Mouse (Mus musculus): ENCODE measurements at regions not wholly inside any gene's neighbourhood (a gene's known extent, or its start where the extent isn't known, plus 50 kb on each side); places are given as distances from the start of the nearest gene placed in this dataset.

DNA sequence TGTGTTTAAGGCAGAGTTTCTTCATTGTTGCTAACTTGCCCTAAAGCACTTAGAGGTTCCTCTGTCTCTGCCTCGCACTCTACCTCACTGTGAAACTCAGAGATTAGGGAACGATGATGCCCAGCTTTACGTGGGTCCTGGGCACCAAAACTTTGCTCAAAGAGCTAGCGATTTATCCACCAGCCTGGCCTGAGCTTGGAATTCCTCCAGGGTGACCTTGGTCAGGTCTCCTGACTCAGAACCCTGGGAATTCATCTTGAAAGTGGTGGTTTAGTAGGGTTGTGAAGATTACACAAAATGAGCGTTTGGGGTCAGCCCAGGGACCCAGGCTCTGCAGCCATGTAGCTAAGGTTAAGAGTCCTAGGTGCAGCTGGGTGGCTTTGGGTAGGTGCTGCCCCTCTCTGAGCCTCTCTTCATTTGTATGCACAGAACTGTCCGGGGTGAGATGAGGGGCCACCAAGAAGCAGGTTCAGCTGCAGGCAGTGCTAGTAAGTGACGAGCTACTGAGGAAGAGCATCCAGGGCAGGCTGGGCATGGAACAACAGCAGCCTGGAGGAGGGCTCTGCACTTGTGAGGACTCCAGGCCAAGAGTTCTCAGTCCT is 62.4 kb upstream of the Trp53i11 start:
- DNase-seq (no peak), ATAC-seq (ENCODE audit: insufficient read depth) (no peak)
- 83% methylated on average over 7 of the region's 7 CpGs for WGBS
- Histone ChIP-seq H3K4me2 (no peak overlapping the region), H3K4me1 (ENCODE audit: insufficient read depth) (peaks cover 8% of the 10 kb centered on the region; the same call in 1 of the 2 replicates), H3K36me3 (ENCODE audit: insufficient read depth) (no peaks in the 10 kb centered on the region), H3K4me3 (ENCODE audit: low read depth, low read length) (no peak overlapping the region), H3K27me3 (ENCODE audit: insufficient read depth, low read length) (no peaks in the 10 kb centered on the region), H3K9me3 (ENCODE audit: low read depth, low read length) (no peaks in the 10 kb centered on the region), H3K27ac (ENCODE audit: low read depth) (no peak overlapping the region), H3K9ac (no peak overlapping the region)
- TF ChIP-seq CTCF (IDR thresholded peaks at IDR 0.05; ENCODE audit: low read depth), result no peak

DNA sequence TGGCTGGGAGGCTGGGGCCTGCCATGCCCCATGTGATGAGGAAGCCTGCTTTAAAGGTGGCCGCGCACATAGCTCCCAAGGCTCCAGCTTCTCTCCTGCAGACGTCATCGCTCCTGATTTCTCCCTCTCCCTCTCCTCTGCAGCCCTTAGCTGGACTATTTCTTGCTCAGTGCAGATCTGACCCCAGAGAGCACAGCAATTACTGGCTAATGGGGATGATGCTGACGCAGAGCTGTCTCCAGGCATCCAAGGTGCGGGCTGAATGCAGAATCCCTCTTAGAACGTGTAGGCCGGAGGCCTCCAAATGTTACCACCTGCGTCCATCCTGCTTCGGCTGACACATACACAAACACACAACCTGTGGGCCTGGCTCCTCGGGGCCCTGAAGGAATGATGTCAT is 63.5 kb upstream of the Trp53i11 start:
- ATAC-seq (ENCODE audit: insufficient read depth) (no peak), DNase-seq (no peak)
- no peak overlapping the region for H3K27ac ChIP-seq (ENCODE audit: low read depth)
- WGBS, result 74% methylated on average over 11 of the region's 11 CpGs
- H3K27me3 ChIP-seq (ENCODE audit: insufficient read depth, low read length), result no peaks in the 10 kb centered on the region
- no peaks in the 10 kb centered on the region for H3K36me3 ChIP-seq (ENCODE audit: insufficient read depth)
- no peak overlapping the region for H3K4me2 ChIP-seq
- H3K4me1 ChIP-seq (ENCODE audit: insufficient read depth), result peaks cover 8% of the 10 kb centered on the region; the same call in 1 of the 2 replicates
- no peak overlapping the region for H3K4me3 ChIP-seq (ENCODE audit: low read depth, low read length)
- H3K9me3 ChIP-seq (ENCODE audit: low read depth, low read length), result no peaks in the 10 kb centered on the region
- TF ChIP-seq CTCF (IDR thresholded peaks at IDR 0.05; ENCODE audit: low read depth), result no peak
- H3K9ac ChIP-seq, result no peak overlapping the region

GRCm38 (mm10) chr2:93120386-93120785 is 67.0 kb upstream of the Trp53i11 start:
- Histone ChIP-seq H3K4me1 (ENCODE audit: insufficient read depth) (no peaks in the 10 kb centered on the region), H3K27ac (ENCODE audit: low read depth) (no peak overlapping the region), H3K9ac (no peak overlapping the region), H3K36me3 (ENCODE audit: insufficient read depth) (no peaks in the 10 kb centered on the region), H3K4me3 (ENCODE audit: low read depth, low read length) (no peak overlapping the region), H3K4me2 (no peak overlapping the region), H3K27me3 (ENCODE audit: insufficient read depth, low read length) (no peaks in the 10 kb centered on the region), H3K9me3 (ENCODE audit: low read depth, low read length) (no peaks in the 10 kb centered on the region)
- WGBS, result 71% methylated on average over 13 of the region's 13 CpGs
- DNase-seq (no peak), ATAC-seq (ENCODE audit: insufficient read depth) (no peak)
- TF ChIP-seq CTCF (IDR thresholded peaks at IDR 0.05; ENCODE audit: low read depth), result no peak

GRCm38 (mm10) chr2:93119001-93119400 is 68.3 kb upstream of the Trp53i11 start:
- DNase-seq (no peak), ATAC-seq (ENCODE audit: insufficient read depth) (no peak)
- no peaks in the 10 kb centered on the region for H3K4me1 ChIP-seq (ENCODE audit: insufficient read depth)
- H3K4me2 ChIP-seq, result no peak overlapping the region
- no peak overlapping the region for H3K27ac ChIP-seq (ENCODE audit: low read depth)
- no peak for TF ChIP-seq CTCF (IDR thresholded peaks at IDR 0.05; ENCODE audit: low read depth)
- H3K27me3 ChIP-seq (ENCODE audit: insufficient read depth, low read length), result no peaks in the 10 kb centered on the region
- WGBS, result 70% methylated on average over 8 of the region's 8 CpGs
- no peaks in the 10 kb centered on the region for H3K9me3 ChIP-seq (ENCODE audit: low read depth, low read length)
- H3K36me3 ChIP-seq (ENCODE audit: insufficient read depth), result no peaks in the 10 kb centered on the region
- no peak overlapping the region for H3K9ac ChIP-seq
- H3K4me3 ChIP-seq (ENCODE audit: low read depth, low read length), result no peak overlapping the region

DNA sequence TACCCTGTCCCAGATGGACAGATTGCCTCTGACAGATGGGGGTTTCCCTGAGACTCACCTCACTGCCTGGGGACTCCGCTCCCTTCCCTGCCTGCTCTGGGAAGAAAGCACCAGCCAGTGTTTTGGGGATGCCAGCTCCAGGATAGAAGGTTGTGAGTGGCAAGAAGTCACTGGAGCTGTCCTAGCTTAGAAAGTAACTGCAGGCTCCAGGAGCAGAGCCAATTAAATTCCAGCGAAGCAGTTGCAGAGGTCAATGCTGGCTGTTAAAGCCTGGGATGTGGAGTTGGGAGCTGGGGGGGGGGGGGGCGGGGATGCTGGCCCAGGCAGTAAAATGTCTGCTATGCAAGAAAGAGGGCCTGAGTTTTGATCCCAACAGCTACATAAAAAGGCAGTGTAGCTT is 69.3 kb upstream of the Prdm11 start:
- Histone ChIP-seq H3K9ac (no peak overlapping the region), H3K27me3 (ENCODE audit: insufficient read depth, low read length) (no peaks in the 10 kb centered on the region), H3K9me3 (ENCODE audit: low read depth, low read length) (no peaks in the 10 kb centered on the region), H3K4me3 (ENCODE audit: low read depth, low read length) (no peak overlapping the region), H3K4me1 (ENCODE audit: insufficient read depth) (no peaks in the 10 kb centered on the region), H3K36me3 (ENCODE audit: insufficient read depth) (no peaks in the 10 kb centered on the region), H3K4me2 (no peak overlapping the region), H3K27ac (ENCODE audit: low read depth) (no peak overlapping the region)
- WGBS, result 52% methylated on average over 3 of the region's 3 CpGs
- TF ChIP-seq CTCF (IDR thresholded peaks at IDR 0.05; ENCODE audit: low read depth), result no peak
- no peak for ATAC-seq (ENCODE audit: insufficient read depth)
- peak; percentile 57 for DNase-seq

GRCm38 (mm10) chr2:93113929-93114328 is 68.0 kb upstream of the Prdm11 start:
- Histone ChIP-seq H3K4me3 (ENCODE audit: low read depth, low read length) (no peak overlapping the region), H3K4me1 (ENCODE audit: insufficient read depth) (no peaks in the 10 kb centered on the region), H3K9me3 (ENCODE audit: low read depth, low read length) (no peaks in the 10 kb centered on the region), H3K9ac (no peak overlapping the region), H3K27ac (ENCODE audit: low read depth) (no peak overlapping the region), H3K36me3 (ENCODE audit: insufficient read depth) (no peaks in the 10 kb centered on the region), H3K4me2 (no peak overlapping the region), H3K27me3 (ENCODE audit: insufficient read depth, low read length) (no peaks in the 10 kb centered on the region)
- TF ChIP-seq CTCF (IDR thresholded peaks at IDR 0.05; ENCODE audit: low read depth), result no peak
- no peak for ATAC-seq (ENCODE audit: insufficient read depth)
- no peak for DNase-seq
- 74% methylated on average over 7 of the region's 7 CpGs for WGBS

DNA sequence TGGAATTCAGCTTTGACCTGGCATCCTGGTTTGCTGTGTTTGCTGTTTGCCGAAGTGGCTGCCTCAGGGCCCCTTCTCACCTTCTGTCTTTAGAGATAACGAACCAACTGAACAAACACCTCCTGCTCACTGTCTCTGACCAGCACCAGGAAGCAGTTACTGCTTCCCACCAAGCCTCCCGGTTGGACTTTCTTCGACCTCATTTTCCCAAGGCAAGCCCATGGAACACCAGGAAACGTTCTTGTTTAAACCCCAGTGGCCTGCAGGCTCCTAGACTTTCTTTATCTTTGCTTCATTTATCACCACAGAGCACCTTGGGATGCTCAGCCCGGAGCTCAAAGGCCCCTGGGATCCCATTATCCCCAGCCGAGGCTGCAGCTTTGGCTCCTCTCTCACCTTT is 66.4 kb upstream of the Prdm11 start:
- H3K4me1 ChIP-seq (ENCODE audit: insufficient read depth), result no peaks in the 10 kb centered on the region
- no peak for TF ChIP-seq CTCF (IDR thresholded peaks at IDR 0.05; ENCODE audit: low read depth)
- ATAC-seq (ENCODE audit: insufficient read depth) (no peak), DNase-seq (no peak)
- H3K36me3 ChIP-seq (ENCODE audit: insufficient read depth), result no peaks in the 10 kb centered on the region
- no peak overlapping the region for H3K4me2 ChIP-seq
- H3K4me3 ChIP-seq (ENCODE audit: low read depth, low read length), result no peak overlapping the region
- H3K9me3 ChIP-seq (ENCODE audit: low read depth, low read length), result no peaks in the 10 kb centered on the region
- H3K9ac ChIP-seq, result no peak overlapping the region
- no peak overlapping the region for H3K27ac ChIP-seq (ENCODE audit: low read depth)
- no peaks in the 10 kb centered on the region for H3K27me3 ChIP-seq (ENCODE audit: insufficient read depth, low read length)
- 9% methylated on average over 7 of the region's 7 CpGs for WGBS

DNA sequence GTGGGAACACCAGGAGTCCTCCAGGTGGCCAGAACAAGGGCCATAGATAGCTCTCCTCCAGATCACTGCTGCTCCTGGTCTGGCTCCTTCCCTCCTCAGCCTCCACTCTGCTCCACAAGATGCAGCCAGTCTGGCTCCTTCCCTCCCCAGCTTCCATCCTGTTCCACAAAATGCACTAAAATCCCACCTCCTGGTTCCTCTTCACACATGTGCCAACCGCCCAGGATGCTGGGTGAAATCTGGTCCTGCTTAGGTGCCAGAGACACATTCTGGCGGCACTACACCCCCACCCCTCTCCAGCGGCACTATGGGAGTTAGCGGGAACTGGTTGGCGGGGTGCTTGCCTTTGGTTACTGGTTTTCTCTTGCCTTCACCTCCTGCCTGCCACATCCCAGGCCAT is 64.9 kb upstream of the Prdm11 start:
- no peak overlapping the region for H3K9ac ChIP-seq
- H3K36me3 ChIP-seq (ENCODE audit: insufficient read depth), result no peaks in the 10 kb centered on the region
- H3K4me3 ChIP-seq (ENCODE audit: low read depth, low read length), result no peak overlapping the region
- TF ChIP-seq CTCF (IDR thresholded peaks at IDR 0.05; ENCODE audit: low read depth), result no peak
- DNase-seq (no peak), ATAC-seq (ENCODE audit: insufficient read depth) (no peak)
- no peaks in the 10 kb centered on the region for H3K27me3 ChIP-seq (ENCODE audit: insufficient read depth, low read length)
- H3K4me2 ChIP-seq, result no peak overlapping the region
- 78% methylated on average over 5 of the region's 5 CpGs for WGBS
- H3K27ac ChIP-seq (ENCODE audit: low read depth), result no peak overlapping the region
- no peaks in the 10 kb centered on the region for H3K4me1 ChIP-seq (ENCODE audit: insufficient read depth)
- H3K9me3 ChIP-seq (ENCODE audit: low read depth, low read length), result no peaks in the 10 kb centered on the region
